Mouse (Mus musculus): ENCODE data around the gene Zfp507. TPM values are rescaled to one million over a fixed set of nuclear protein-coding genes. Genes with fewer than 3 reads are reported as not detected.

The Zfp507 gene
- polyA plus RNA-seq, 1 experiment from 2014 or later, result 20.2 TPM

DNA sequence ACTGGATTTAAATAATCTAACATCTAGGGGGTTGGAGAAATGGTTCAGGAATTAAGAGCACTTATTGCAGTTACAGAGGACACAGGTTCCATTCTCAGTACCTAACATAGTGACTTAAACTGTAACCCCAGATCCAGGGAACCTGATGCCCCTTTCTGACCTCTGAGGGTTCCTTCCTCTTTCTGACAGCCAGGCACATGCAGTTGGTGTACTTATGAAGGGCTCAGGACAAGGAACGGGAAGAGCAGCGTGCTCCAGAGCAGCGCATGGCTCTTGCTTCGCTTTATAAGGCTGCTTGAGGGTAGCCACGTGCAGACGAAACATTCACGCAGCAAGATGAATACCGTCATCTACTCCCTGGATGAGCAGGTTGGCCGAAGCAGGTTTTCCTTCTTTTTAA is 51.9 kb downstream of the Zfp507 start:
- Histone ChIP-seq H3K27me3 (ENCODE audit: control insufficient read depth, insufficient read depth, low read length) (no peaks in the 10 kb centered on the region), H3K36me3 (ENCODE audit: control insufficient read depth, insufficient read depth, low read length) (peaks cover 25% of the 10 kb centered on the region; the same call in 1 of the 2 replicates), H3K4me3 (ENCODE audit: low read depth, low read length) (no peak overlapping the region), H3K4me1 (ENCODE audit: control insufficient read depth, insufficient read depth, low read length) (peaks cover 6% of the 10 kb centered on the region), H3K9ac (replicated peaks; ENCODE audit: low read depth, low read length) (no peak overlapping the region), H3K4me2 (replicated peaks; ENCODE audit: low read depth, low read length) (no peak overlapping the region), H3K27ac (ENCODE audit: low read length) (no peak overlapping the region), H3K9me3 (ENCODE audit: control insufficient read depth, low read depth, low read length) (no peaks in the 10 kb centered on the region)
- no peak for ATAC-seq (ENCODE audit: insufficient number of reproducible peaks, insufficient read depth, low FRiP score, low read depth)
- 96% methylated on average over 9 of the region's 9 CpGs for WGBS

DNA sequence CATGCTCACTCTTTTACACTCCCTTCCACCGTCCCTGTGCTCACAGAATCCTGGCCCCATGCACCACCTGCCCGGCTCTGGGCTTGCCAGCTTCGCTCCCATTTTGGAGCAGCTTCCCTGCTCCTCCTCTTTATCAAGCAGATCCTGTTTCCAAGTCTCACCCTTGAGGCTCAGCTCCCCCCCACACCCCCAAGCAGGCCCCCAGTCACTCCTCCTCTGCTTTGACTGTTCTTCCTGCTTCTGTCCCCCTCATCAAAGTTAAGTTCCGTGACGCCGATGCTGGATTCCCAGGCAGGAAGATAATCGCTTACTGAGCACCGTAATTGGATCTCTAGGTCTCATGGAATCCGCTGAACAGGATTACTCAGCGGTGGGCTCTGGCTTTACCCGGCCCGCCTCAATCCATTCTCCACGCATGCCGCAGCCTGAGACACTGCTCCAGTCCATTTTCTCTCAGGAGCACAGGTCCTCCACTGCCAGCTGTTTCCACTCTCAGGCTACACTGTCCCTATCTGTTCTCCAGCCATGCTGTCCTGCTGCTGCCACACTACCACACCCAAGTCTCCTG is 55.3 kb downstream of the Zfp507 start:
- WGBS, result 82% methylated on average over 14 of the region's 14 CpGs
- no peak overlapping the region for H3K9ac ChIP-seq (replicated peaks; ENCODE audit: low read depth, low read length)
- no peak for ATAC-seq (ENCODE audit: insufficient number of reproducible peaks, insufficient read depth, low FRiP score, low read depth)
- H3K4me3 ChIP-seq (ENCODE audit: low read depth, low read length), result no peak overlapping the region
- no peak overlapping the region for H3K27ac ChIP-seq (ENCODE audit: low read length)
- no peaks in the 10 kb centered on the region for H3K9me3 ChIP-seq (ENCODE audit: control insufficient read depth, low read depth, low read length)
- H3K36me3 ChIP-seq (ENCODE audit: control insufficient read depth, insufficient read depth, low read length), result peaks cover 25% of the 10 kb centered on the region; the same call in 1 of the 2 replicates
- H3K4me1 ChIP-seq (ENCODE audit: control insufficient read depth, insufficient read depth, low read length), result 0 out of 2 replicates have a peak, but pooled peaks cover 3% of the 10 kb centered on the region
- H3K4me2 ChIP-seq (replicated peaks; ENCODE audit: low read depth, low read length), result no peak overlapping the region
- H3K27me3 ChIP-seq (ENCODE audit: control insufficient read depth, insufficient read depth, low read length), result no peaks in the 10 kb centered on the region

DNA sequence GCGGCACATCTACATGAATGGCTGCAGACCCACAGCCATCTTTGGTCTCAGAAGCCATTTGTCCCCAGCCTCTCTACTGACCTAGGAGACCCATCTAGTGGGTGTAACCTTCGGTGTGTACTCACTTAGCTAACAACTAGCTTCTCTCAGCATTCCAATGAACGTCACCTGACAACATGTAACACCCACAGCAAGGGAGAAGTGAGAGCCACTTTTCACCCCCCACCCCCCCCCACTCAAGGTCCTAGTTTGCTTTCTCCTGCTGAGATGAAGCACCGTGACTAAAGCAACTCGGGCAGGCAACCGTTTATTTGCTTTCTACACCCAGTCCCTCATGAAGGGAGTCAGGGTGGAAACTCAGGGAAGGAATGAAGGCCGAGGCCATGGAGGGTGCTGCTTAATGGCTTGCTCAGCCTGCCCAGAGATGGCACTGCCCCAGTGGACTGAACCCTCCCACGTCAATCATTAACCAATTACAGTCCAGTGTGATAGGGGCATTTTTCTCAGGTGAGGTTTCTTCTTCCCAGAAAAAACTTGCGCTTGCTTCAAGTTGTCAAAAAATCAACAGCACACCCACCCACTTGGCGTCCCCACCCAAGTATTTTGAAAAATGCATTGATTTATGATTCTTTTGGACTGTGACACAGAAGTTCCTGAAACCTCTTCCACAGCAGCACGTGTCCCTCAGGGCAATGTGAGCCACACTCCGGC is 56.0 kb downstream of the Zfp507 start:
- 92% methylated on average over 12 of the region's 12 CpGs for WGBS
- no peak for ATAC-seq (ENCODE audit: insufficient number of reproducible peaks, insufficient read depth, low FRiP score, low read depth)
- no peaks in the 10 kb centered on the region for H3K27me3 ChIP-seq (ENCODE audit: control insufficient read depth, insufficient read depth, low read length)
- no peak overlapping the region for H3K9ac ChIP-seq (replicated peaks; ENCODE audit: low read depth, low read length)
- H3K4me1 ChIP-seq (ENCODE audit: control insufficient read depth, insufficient read depth, low read length), result 0 out of 2 replicates have a peak, but pooled peaks cover 3% of the 10 kb centered on the region
- peaks cover 25% of the 10 kb centered on the region; the same call in 1 of the 2 replicates for H3K36me3 ChIP-seq (ENCODE audit: control insufficient read depth, insufficient read depth, low read length)
- H3K4me2 ChIP-seq (replicated peaks; ENCODE audit: low read depth, low read length), result no peak overlapping the region
- H3K9me3 ChIP-seq (ENCODE audit: control insufficient read depth, low read depth, low read length), result no peaks in the 10 kb centered on the region
- H3K27ac ChIP-seq (ENCODE audit: low read length), result no peak overlapping the region
- no peak overlapping the region for H3K4me3 ChIP-seq (ENCODE audit: low read depth, low read length)

DNA sequence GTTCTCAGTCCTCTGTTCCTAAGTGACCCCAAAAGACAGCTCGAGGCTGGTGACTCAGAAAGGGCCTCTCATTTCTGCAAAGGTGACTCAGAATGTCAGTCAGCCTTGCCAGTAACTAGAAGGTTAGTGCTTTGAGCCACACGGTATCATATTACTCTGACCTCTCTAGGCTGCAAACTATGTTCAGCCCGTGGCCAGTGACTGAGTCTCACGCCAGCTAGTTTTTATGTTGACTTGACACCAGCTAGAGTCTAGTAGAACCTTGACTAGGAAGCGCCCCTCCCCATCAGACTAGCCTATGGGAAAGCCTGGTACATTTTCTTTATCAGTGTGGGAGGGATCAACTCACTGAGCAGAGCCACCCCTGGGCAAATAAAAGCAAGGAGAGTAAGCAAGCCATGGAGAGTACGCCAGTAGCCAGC is 57.5 kb downstream of the Zfp507 start:
- ATAC-seq (ENCODE audit: insufficient number of reproducible peaks, insufficient read depth, low FRiP score, low read depth), result no peak
- Histone ChIP-seq H3K9ac (replicated peaks; ENCODE audit: low read depth, low read length) (no peak overlapping the region), H3K4me1 (ENCODE audit: control insufficient read depth, insufficient read depth, low read length) (0 out of 2 replicates have a peak, but pooled peaks cover 3% of the 10 kb centered on the region), H3K9me3 (ENCODE audit: control insufficient read depth, low read depth, low read length) (no peaks in the 10 kb centered on the region), H3K27ac (ENCODE audit: low read length) (no peak overlapping the region), H3K4me2 (replicated peaks; ENCODE audit: low read depth, low read length) (no peak overlapping the region), H3K4me3 (ENCODE audit: low read depth, low read length) (no peak overlapping the region), H3K27me3 (ENCODE audit: control insufficient read depth, insufficient read depth, low read length) (no peaks in the 10 kb centered on the region), H3K36me3 (ENCODE audit: control insufficient read depth, insufficient read depth, low read length) (peaks cover 20% of the 10 kb centered on the region; the same call in 1 of the 2 replicates)
- WGBS, result 61% methylated on average over 6 of the region's 6 CpGs

DNA sequence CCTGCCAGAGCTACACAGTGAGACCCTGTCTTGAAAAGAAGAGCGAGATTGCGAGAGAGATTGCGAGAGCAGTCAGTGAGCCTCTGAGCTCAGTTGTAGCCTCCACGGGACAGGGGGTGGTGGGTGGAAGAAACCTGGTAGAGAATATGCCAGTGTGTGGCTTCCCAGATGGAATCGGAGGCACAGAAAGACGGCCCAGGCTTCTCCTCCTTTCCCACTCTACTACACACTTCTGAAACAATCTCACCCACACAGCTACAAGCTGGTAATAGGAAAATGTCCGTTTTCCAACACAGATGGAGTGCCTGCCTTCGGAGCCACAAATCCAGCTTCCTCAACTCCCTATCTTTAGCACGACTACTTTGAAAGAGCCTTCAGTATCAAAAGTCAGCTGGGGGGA is 58.0 kb downstream of the Zfp507 start:
- Histone ChIP-seq H3K4me2 (replicated peaks; ENCODE audit: low read depth, low read length) (no peak overlapping the region), H3K9me3 (ENCODE audit: control insufficient read depth, low read depth, low read length) (no peaks in the 10 kb centered on the region), H3K4me3 (ENCODE audit: low read depth, low read length) (no peak overlapping the region), H3K36me3 (ENCODE audit: control insufficient read depth, insufficient read depth, low read length) (peaks cover 15% of the 10 kb centered on the region; the same call in 1 of the 2 replicates), H3K9ac (replicated peaks; ENCODE audit: low read depth, low read length) (no peak overlapping the region), H3K27ac (ENCODE audit: low read length) (no peak overlapping the region), H3K27me3 (ENCODE audit: control insufficient read depth, insufficient read depth, low read length) (no peaks in the 10 kb centered on the region), H3K4me1 (ENCODE audit: control insufficient read depth, insufficient read depth, low read length) (0 out of 2 replicates have a peak, but pooled peaks cover 3% of the 10 kb centered on the region)
- no peak for ATAC-seq (ENCODE audit: insufficient number of reproducible peaks, insufficient read depth, low FRiP score, low read depth)
- 90% methylated on average over 9 of the region's 9 CpGs for WGBS

DNA sequence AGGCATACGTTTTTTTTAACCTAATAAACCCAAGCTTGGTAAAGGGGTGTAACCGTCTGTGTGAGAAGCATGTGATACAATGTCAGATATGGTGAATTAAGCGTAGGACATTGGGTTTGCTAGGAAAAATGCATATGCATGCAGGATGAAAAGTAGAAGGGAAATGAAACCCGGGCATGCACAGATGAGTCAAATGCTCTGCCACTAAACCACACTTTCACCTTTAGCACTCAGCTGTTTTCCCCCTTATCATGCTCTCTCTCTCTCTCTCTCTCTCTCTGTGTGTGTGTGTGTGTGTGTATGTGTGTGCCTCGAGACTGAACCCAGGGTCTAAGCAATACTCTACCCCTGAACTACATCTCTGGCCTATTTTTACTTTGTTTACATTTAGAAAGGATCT is 60.5 kb downstream of the Zfp507 start:
- Histone ChIP-seq H3K27me3 (ENCODE audit: control insufficient read depth, insufficient read depth, low read length) (no peaks in the 10 kb centered on the region), H3K27ac (ENCODE audit: low read length) (no peak overlapping the region), H3K36me3 (ENCODE audit: control insufficient read depth, insufficient read depth, low read length) (no peaks in the 10 kb centered on the region; the same call in 1 of the 2 replicates), H3K4me1 (ENCODE audit: control insufficient read depth, insufficient read depth, low read length) (0 out of 2 replicates have a peak, but pooled peaks cover 3% of the 10 kb centered on the region), H3K9ac (replicated peaks; ENCODE audit: low read depth, low read length) (no peak overlapping the region), H3K9me3 (ENCODE audit: control insufficient read depth, low read depth, low read length) (no peaks in the 10 kb centered on the region), H3K4me2 (replicated peaks; ENCODE audit: low read depth, low read length) (no peak overlapping the region), H3K4me3 (ENCODE audit: low read depth, low read length) (no peak overlapping the region)
- no peak for ATAC-seq (ENCODE audit: insufficient number of reproducible peaks, insufficient read depth, low FRiP score, low read depth)
- WGBS, result 72% methylated on average over 5 of the region's 5 CpGs

DNA sequence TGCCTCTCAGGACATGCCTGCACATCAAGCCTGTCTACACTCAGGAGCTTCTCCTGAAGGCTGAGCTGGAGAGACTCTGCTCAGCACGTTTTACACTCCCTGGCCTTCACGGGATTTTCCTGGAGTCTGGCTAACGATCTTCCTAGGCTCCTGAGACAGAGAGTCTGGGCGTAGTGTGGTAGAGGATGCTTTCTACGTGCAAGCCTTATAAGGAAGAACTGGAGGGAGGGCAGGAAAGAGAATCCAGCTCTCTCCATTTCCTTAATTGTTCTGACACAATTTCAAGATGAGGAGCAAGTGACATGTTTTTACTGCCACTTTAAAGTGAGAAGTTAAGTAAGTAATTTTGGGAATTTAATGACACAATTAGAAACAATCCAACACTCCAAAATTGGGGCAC is 60.9 kb downstream of the Zfp507 start:
- no peak overlapping the region for H3K4me2 ChIP-seq (replicated peaks; ENCODE audit: low read depth, low read length)
- no peak for ATAC-seq (ENCODE audit: insufficient number of reproducible peaks, insufficient read depth, low FRiP score, low read depth)
- no peak overlapping the region for H3K9ac ChIP-seq (replicated peaks; ENCODE audit: low read depth, low read length)
- H3K4me1 ChIP-seq (ENCODE audit: control insufficient read depth, insufficient read depth, low read length), result 0 out of 2 replicates have a peak, but pooled peaks cover 3% of the 10 kb centered on the region
- 69% methylated on average over 5 of the region's 5 CpGs for WGBS
- H3K4me3 ChIP-seq (ENCODE audit: low read depth, low read length), result no peak overlapping the region
- no peaks in the 10 kb centered on the region for H3K27me3 ChIP-seq (ENCODE audit: control insufficient read depth, insufficient read depth, low read length)
- no peaks in the 10 kb centered on the region; the same call in 1 of the 2 replicates for H3K36me3 ChIP-seq (ENCODE audit: control insufficient read depth, insufficient read depth, low read length)
- H3K9me3 ChIP-seq (ENCODE audit: control insufficient read depth, low read depth, low read length), result no peaks in the 10 kb centered on the region
- H3K27ac ChIP-seq (ENCODE audit: low read length), result peak overlapping the region; percentile 3; the same call in 1 of the 2 replicates

DNA sequence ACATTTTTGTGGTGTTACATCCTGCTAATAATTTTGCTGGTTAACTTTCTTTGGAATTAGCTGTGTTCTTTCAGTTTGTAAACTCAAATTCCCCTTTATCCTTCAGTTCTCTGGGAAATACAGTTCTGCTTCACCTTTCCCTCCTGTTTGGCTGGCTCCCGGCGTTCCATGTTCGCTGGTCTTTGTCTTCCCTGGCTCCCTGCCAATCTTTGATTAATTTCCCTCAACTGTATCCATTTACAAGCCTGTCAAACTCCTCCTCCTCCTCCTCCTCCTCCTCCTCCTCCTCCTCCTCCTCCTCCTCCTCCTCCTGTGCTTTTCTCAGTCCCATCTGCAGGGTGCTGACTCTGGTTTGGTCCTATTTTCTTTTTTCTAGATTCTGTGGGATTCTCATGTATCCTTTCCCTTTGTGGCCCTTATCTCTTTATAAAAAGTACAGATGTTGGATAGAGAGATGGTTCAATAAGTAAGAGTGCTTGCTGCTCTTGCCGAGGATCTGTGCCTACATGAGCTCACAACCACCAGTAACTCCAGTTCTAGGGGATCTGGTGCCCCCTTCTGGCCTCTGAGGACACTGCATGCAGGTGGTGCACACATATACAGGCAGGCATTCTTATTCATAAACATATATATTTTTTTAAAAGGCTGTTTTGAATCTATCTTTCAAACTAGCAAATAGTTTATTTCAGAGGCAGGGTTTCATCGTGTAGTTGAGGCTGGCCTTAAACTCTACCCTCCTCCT is 62.1 kb downstream of the Zfp507 start:
- Histone ChIP-seq H3K27me3 (ENCODE audit: control insufficient read depth, insufficient read depth, low read length) (no peaks in the 10 kb centered on the region), H3K4me3 (ENCODE audit: low read depth, low read length) (no peak overlapping the region), H3K9ac (replicated peaks; ENCODE audit: low read depth, low read length) (no peak overlapping the region), H3K27ac (ENCODE audit: low read length) (no peak overlapping the region), H3K9me3 (ENCODE audit: control insufficient read depth, low read depth, low read length) (no peaks in the 10 kb centered on the region), H3K36me3 (ENCODE audit: control insufficient read depth, insufficient read depth, low read length) (no peaks in the 10 kb centered on the region; the same call in 1 of the 2 replicates), H3K4me1 (ENCODE audit: control insufficient read depth, insufficient read depth, low read length) (0 out of 2 replicates have a peak, but pooled peaks cover 3% of the 10 kb centered on the region), H3K4me2 (replicated peaks; ENCODE audit: low read depth, low read length) (no peak overlapping the region)
- ATAC-seq (ENCODE audit: insufficient number of reproducible peaks, insufficient read depth, low FRiP score, low read depth), result no peak
- 60% methylated on average over 5 of the region's 5 CpGs for WGBS

Measured in stomach, embryonic 14.5 days (tissue).